Mouse (Mus musculus): ENCODE data around the gene Gucd1.
"Not testable (repeated sequence)": the region's sequence is repeated elsewhere in the genome, so short reads cannot be mapped to it uniquely, and the experiment has no call there.

The Gucd1 gene

DNA sequence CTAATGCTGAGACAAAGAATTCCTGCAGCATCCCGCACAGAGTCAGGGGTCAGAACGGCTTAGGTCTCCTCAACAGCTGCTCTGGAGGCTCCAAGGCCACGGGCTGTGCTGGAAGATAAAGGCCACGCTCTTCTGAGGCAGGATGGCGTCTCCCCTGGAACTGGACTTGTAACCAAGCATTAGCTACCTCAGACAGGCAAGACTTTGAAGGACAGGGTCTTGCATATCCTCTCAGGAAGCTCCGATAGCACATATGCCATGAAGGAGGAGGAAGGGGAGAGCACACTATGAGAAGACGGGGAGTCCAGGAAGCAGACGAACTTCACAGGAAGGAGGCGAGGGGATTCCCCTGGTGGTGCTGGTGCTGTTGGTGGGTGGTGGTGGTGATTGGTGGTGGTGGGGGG, 163.9 kb downstream of the Gucd1 start:
- not testable (repeated sequence) for DNase-seq

DNA sequence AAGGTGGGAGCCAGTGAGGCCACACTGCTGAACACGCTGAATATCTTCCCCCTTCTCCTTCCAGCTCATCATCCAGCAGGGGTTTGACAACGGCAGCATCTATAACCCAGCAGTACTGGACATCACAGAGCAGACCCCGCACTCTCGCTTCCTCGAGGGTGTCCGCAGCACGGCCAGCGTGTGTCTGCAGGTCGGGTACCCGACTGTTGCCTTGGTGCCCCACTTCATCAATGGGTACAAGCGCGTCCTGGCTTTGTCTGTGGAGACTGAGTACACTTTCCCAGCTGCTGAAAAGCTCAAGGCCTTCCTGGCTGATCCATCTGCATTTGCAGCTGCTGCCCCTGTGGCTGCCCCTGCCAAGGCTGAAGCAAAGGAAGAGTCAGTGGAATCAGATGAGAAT, 165.2 kb downstream of the Gucd1 start:
- DNase-seq = no peak

DNA sequence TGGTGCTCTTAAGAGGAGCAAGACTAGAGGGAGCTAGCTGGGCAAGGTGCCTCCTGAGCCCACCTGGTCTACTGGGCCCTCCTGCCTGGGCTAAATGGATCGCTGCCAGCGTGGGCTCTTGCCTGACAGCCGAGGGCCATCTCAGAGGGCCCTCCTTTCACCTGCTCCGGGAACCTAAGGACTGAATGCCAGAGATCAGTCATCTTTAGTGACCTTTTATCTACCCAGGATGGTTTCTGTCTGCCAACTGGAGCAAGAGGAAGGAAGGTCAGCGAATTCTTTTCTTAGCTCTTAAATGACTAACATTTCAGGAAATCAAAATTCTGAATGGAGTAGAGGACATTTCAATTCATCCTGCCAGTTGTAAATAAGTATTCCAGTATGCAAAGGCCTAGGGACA, 167.2 kb downstream of the Gucd1 start:
- DNase-seq = no peak

DNA sequence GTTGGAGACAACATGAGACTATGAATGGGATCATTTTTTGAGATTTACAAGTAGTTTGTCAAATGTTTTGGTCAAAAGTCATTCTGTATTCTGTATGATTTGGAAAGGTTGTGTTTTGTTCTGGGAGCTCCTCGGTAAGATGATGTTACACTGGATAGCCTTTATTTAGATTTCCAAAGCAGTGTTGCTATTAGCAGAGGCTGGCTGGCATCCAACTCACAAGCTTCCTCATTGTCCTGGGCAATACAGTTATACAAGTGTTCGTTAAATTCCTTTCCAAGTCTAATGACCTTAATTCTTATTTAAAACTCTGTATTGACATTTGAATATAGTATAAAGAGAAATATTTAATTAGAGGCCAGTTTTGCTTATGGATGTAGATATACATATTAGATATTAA, 172.5 kb downstream of the Gucd1 start:
- peak; percentile 48 for DNase-seq

DNA sequence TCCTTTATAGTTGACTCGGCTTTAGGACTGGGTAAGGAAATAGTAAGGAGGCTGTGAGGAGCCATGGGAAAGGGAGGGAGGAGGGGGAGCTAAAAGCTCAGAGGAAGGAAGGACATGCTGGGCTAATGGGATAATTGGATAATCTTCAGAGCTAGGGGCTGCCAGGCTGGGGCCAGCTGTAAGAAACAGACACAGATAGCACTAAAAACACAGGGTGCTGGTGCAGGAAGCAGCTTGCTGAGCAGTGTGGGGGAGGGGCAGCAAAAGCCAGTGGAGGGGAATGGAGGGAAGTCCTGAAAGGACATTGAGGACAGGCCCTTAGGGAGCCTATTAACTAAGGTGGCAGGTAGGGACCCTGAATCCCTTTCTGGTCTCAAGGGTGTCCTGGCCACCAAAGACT, 173.2 kb downstream of the Gucd1 start:
- peak; percentile 74 for DNase-seq

DNA sequence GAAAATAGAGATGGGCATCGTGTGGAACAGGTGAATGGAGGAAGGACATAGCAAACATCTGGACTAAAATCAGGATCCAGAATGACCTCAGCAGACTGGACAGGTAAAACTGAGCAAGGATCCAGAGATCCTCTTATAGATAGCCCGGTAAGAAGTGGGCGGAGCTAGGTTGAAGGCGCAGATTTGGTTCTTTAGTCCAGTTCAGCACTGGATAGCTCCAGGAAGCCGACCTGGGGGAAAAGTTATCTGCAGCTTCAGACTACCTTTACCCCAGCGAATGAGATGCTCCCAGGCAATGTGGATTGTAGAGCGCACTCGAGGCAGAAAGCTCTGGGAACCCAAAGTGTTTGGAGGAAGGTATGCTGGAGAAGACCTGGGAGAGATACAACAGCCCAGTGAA, 175.8 kb downstream of the Gucd1 start:
- no peak for DNase-seq

DNA sequence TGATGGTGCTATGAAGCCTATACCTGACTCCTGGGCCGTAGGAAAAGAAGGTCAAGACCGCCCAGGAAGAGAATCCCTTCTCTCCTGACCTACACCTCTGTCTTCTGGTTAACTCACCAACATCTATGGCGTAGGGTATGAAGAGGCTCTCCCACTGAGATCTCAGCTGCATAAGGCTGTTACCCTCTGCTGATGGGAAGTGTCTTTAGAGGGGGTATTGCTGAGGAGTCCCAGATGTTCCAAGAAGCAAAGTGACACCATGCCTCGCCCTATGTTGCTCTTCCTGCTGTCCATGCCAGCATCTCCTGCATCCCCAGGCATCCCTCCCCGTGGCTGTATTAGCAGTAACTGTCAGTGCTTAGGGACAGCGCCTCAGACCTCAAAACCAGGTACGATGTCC, 178.4 kb downstream of the Gucd1 start:
- DNase-seq = no peak

DNA sequence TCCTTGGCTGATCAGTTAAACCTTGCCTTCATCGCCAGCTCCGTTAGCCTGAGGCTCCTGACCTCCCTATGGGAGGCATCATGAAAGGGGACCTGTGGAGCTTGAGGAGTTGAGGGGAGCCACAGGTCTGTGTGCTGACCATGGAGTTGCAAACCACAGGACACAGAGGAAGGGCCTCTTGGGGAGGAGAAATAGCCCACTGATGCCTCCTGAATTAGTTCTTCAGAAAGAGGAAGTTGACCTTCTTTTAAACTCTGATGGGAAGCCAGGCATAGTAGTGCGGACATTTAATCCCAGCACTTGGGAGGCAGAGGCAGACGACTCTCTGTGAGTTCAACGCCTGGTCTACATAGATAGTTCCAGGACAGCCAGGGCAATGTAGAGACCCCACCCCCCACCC, 178.9 kb downstream of the Gucd1 start:
- no peak for DNase-seq

DNA sequence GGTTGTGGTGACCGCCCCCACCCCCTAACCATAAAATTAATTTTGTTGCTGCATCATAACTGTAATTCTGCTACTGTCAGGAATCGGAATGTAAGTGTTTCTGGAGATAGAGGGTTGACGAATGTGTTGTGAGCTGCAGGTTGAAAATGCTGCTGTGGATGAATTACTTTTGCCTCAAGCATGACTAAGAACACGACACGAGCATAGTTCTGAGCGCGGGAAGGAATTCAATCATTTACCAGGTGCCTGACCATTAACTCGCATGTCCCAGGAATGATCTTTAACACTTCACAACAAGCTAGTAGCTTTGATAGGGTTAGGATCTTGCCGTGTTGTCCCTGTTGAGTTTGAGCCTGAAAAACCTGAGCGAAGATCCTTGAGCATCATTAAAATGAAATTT, 180.5 kb downstream of the Gucd1 start:
- no peak for DNase-seq

DNA sequence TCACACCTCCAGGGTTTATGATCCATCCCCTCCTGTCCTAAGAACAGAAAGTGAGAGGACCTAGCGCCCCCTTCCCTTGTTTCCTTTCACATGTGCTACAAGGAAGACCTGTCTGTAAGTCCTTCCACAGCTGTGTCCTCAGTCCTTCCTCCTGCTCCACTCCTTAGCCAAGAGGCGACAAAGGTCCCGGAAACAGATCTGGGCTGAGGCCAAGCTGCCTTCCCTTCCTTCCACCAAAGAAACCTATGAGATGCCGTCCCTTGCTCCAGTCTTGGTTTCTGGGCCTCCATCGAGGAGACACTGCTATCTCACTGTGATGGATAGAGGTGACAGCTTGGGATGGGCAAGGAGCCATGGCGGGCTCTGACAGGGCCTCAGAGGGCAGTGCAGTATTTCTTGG, 182.7 kb downstream of the Gucd1 start:
- no peak for DNase-seq

DNA sequence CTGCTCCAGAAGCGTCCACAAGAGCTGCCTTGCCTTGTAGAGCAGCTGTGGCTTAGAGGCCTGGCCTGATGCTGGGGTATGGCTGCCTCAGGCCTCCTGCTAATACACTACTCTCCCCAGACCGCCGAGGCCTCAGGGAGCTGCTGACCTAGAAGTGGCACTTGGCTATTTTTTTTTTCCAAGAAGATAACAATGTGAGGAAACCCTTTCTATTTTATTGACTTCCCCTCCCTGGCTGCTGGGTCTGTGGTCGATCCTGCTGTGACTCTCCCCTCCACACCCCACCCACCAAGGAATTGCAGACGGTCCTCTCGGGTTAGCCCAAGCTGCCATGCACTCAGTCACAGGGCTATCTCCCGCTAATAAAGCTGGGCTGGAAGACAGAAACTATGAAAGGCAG, 183.6 kb downstream of the Gucd1 start:
- peak; percentile 21 for DNase-seq

DNA sequence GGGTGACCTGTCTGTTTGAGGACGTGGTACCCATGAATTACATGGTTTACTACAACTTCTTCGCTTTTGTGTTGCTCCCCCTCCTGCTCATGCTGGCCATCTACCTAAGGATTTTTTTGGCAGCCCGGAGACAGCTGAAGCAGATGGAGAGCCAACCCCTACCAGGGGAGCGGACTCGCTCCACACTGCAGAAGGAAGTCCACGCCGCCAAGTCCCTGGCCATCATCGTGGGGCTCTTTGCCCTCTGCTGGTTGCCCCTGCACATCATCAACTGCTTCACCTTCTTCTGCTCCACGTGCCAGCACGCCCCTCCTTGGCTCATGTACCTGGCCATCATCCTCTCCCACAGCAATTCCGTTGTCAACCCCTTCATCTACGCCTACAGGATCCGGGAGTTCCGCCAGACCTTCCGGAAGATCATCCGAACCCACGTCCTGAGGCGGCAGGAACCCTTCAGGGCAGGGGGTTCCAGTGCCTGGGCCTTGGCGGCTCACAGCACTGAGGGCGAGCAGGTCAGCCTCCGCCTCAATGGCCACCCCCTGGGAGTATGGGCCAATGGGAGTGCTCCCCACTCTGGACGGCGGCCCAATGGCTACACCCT, 184.5 kb downstream of the Gucd1 start:
- no peak for DNase-seq

DNA sequence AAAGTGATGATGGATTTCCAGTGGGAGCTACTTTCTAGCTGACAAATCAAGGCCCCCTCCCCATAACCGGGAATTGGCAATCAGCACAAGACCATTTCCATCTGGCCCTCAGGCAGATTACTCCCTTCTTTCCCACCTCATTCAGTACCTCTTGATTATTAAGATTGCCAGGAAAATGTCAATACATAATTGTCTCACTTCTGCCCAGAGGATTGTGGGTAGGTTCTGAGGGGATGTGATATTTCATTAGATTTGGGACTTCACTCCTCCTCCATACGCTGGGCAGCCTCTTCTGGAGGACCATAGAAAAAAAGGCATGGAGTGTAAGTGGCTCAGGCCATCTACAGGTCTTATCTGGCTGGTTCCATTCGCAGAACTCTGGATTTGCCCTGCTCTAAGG, 185.5 kb downstream of the Gucd1 start:
- DNase-seq = no peak

DNA sequence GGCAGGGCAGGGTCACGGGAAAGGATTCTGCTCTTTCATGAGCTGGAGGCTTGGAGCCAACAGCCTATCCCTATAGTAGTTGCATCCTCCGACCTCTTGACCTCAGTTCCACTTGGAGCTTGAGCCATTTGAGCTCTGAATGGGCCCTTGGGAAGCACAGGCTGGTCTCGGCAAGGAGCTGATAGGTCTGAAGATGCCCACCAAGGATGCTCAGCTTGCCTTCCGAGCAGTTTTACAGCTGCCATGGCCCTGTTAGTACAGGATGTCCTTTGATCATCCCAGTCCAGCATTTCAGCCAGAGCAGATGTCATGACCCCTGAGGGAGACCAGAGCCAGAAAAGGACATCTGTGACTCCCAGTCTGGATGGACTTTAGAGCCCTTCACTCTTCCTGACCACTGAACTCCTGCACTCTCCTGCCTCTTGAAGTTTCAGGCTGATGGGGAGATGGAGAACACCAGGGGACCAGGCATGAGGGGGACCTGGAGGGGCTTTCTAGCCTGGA, 189.5 kb downstream of the Gucd1 start:
- no peak for DNase-seq

DNA sequence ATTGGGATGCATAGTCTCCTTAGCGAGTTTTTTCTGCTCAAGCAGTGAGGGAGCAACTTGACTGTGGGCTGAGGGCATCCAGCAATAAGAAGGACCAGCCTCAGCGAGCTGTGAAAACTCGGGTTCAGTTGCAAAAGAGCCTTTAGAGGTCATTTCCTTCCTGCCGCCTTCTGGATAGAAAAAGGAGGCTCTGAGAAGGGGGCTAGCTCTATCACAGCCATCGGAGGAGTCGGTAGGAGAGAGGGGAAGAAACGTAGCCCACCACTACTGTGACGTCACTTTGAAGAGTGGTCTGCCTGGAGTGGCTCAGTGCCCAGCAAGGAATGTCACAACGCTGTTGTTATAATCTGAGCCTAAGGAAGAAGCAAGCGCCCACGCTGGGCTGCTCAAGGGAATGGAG, 190.7 kb downstream of the Gucd1 start:
- no peak for DNase-seq

DNA sequence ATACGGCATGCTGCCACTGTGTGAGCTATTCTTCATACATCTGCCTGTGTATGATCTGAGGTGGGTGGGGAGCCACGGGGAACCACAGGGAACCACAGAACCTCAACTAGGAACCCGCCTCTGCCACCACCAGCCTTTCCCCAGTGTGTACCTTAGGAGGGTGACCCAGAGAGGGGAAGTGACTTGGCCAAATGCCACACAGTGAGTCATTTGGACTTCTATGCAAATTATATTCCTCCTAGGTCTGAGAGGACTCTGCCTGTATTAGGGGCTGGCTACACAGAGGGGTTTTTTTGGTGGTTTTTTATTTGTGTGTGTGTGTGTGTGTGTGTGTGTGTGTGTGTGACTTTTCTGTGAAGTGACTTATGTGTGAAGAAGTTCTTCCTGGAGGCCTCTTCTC, 191.2 kb downstream of the Gucd1 start:
- no peak for DNase-seq

DNA sequence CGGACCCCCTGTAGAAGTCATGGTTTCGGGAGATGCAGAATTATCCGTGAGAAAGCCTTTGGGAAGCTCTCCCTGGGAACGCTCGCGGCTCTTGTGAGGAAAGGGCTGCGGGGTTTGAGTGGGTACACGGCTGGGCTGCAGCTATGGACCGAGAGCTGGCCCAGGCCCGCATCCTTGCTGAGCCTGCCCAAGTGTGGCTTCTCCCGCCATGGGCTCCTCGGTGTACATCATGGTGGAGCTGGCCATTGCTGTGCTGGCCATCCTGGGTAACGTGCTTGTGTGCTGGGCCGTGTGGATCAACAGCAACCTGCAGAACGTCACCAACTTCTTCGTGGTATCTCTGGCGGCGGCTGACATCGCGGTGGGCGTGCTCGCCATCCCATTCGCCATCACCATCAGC, 192.0 kb downstream of the Gucd1 start:
- no peak for DNase-seq

DNA sequence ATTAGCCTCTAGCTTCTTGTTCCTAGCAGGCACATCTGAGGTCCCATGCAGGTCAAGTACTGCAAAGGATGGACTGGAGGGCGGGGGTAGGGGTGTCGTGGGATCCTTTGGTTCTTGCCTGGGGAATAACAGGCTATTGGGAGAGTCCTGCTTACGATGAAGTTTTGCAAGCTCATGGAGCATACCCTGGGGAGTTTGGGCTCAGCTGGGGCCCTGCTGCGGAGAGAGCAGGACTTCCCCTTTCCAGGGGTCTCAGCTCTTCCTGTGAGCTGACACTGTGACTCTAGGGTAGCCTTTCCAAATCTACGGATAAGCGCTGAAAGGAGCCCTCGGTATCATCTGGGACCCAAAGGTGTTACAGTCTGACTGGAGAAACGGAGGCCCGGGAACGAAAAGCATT, 193.4 kb downstream of the Gucd1 start:
- DNase-seq = no peak

DNA sequence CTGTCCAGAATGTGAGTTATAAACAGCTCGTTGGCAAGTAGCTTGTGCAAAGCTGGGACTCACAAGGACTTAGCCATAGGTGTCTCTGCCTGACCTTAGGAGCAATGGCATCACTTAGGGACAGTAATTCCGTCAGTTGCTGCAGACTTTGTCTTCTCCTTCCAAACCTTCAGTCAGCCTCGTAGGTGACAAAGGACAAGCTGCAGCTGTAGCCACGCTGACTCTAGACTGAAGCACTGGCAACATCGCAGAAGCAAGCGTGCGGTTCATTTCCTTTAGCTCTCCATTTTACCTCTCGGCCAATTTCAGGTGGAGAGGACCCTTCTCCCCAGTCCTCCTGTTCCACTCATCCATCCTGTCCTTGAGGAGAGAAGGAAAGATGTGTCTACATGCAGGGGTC, 193.8 kb downstream of the Gucd1 start:
- no peak for DNase-seq

DNA sequence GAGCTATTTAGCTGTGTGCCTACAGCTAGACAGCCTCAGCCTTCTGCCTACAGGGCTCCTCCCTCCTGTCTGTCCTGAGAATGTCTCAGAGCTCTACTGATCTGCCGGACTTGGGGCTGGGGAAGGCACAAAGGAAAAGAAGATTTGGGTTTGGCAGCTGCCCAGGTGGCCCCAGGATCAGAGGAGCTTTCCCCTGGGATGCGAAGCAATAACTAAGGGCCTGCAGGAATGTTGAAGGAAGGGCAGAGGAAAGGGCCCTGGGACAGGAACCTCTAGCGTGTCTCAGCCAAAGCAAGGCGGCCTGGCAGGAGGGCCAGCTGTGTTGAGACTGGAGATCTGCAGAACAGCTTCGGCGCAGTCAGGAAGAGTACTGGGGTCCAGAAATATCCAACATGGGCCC, 194.8 kb downstream of the Gucd1 start:
- DNase-seq = no peak

DNA sequence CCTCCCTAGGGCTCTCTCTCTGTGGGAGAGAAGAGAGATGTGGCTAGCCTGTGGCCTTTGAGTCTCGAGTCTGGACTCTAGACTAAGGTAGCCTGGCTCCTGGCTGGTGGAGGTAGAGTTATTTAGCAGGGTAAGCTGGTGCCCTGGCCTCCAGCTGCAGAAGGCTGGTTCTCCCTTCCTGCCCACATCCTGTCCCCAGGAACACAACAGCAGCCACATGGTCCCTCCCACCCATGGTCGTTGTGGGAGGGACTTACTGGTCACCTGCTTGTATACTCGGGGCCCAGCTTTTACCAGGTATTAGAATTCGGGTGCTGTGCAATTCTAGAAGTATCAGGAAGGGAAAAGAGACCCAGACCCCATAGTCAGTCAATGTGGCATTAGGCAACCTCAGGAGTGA, 197.5 kb downstream of the Gucd1 start:
- DNase-seq = no peak

DNA sequence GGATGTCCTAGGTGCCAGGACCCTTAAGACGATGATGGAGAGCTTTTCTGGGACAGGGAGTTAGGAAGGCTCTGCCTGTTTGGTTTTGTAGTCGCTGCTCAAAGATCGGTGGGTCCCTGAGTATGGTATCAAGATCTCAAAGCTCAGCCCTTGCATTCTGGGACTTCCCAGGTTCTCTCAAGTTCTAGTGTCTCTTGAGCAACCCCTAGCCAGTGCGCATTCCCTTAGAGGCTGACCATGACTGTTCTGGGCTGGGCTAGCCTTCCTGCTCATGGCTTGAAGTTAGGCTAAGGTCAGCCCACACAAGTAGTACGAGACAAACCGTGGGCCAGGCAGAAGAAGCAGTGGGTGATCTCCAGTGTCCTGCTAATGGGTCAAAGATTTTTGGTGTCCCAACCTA, 199.6 kb downstream of the Gucd1 start:
- DNase-seq = no peak

DNA sequence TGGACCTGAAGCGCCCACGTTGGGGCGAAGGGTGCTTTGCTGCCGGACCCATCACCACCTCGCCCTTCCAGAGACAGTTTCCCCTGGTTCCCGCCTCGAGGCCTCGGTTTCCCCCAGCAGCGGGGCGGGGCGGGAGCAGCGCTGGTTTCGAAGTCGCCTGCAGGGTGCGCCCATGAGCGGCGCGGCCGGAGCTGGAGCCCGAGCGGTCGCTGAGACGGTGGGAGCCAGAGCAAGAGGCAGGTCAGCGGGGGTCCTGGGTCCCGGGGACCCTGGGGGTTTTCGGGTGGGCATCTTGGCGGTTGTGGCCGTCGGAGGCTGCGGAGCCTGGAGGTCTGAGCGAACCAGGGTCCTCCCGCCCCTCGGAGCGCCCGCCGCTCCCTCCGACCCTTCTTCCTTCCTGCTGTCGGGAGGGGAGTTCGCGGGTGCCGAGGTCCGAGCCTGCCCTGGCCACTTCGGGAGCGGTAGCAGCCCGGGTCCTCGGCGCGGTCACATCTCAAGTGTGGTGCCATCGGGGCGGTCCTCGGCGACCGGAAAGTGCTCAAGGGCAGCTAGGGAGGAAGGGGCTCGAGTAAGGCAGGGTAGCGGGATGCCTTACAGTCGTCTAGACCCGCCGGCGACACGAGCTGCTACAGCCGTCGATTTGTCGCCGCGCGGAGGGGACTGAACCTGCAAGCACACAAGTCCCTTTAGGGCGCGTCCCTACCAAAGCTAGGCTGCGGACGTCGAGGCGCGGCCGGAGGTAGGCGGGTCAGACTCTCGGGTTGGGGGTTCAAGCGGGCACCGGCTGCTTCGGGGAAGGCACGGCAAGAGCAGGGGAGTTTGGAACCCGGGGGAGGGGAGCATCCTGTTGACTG, 200.6 kb downstream of the Gucd1 start:
- peak; percentile 71 for DNase-seq

DNA sequence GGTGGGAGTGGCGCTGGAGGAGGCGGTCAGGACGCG, 201.1 kb downstream of the Gucd1 start, which contains the start of gene Adora2a:
Gene Adora2a, plus strand, starts transcription at position 6 of the 36 bp plus-strand sequence.
- no peak for DNase-seq

DNA sequence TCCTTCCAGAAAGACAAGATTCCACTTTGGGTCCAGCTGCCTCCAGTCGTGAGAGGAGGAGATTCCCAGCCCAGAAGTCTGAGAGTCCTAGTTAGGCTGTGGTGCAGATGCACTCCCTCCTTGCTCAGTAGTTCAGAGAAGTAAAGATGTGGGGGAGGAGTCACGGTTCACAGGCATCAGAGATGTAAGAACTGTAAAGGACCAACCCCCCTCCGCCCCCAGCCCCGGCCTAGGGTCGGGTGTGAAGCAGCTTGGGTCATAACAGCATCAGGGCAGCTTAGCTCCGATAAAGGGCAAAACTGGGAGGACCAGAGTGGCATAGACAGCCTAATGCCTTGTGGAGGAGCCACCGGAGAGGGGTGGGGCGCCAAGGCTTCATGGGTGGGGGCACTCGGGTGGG, 201.3 kb downstream of the Gucd1 start:
- peak; percentile 49 for DNase-seq
